Comparison of ENCODE assay signal across 7 mouse cellular contexts in the genomic region with DNA sequence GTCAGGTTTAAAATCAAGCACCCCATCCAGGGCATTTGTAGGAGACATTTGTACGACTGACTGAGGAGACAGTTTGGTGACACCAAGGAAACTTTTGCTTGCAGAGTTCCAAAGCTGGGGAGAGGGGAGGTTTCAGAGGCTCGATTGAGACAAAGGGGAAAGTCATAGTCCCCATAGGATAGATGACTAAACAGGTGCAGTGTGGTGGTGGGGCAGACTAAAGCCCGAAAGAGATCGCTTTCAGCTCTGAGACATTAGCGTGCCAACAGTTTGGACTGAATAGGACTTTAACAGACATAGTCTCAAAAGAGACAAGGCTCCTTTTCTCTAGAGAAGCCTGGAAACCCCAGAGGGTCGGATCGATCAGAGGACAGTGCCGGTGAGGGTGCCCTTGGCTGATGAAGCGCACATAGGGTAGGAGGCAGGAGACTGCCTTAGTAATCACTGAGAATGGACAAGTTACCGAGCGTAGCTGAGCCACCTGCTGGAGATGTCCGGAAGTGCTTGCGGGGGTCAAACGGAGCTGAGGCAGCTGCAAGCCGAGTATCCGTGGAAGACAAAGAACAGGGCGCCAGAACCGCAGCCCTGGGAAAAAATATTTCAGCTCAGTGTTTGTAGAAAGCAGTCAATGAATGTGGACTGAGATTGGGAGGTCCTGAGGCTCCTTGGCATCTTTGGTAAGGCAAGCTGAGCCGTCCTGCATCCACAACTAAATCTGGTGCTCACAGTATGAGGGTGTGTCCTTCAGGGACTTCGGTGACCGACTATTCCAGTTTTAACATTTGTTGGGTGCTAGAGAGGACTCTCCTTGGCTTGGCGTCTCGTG.
DNase-seq lines count a peak whose midpoint lies in the region; ATAC-seq lines count a peak whose summit lies in the region.

No protein-coding gene starts in this region.

- peak; percentile 85 for ATAC-seq in intestine, embryonic 16.5 days
- ATAC-seq in limb, embryonic 12.5 days (ENCODE audit: insufficient number of reproducible peaks, insufficient read depth, low FRiP score, low TSS enrichment, low read depth) = 0 out of 2 replicates have a peak, but pooled peaks have one; percentile 42
- ATAC-seq in midbrain, embryonic 14.5 days (ENCODE audit: low FRiP score, low TSS enrichment) = peak; percentile 64; the same call in 1 of the 2 replicates

- peak overlapping the region; percentile 65 for H3K4me2 ChIP-seq in intestine, embryonic 16.5 days (ENCODE audit: low read depth, low read length)
- peak overlapping the region; percentile 53 for H3K4me2 ChIP-seq in limb, embryonic 12.5 days
- peak overlapping the region; percentile 61 for H3K4me2 ChIP-seq in midbrain, embryonic 14.5 days (ENCODE audit: low read length)

- WGBS in intestine, embryonic 16.5 days = 23% methylated on average over 23 of the region's 23 CpGs
- 29% methylated on average over 23 of the region's 23 CpGs for WGBS in limb, embryonic 12.5 days
- WGBS in midbrain, embryonic 14.5 days = 28% methylated on average over 23 of the region's 23 CpGs

- no peak overlapping the region for H3K27ac ChIP-seq in intestine, embryonic 16.5 days (ENCODE audit: low read length)
- H3K27ac ChIP-seq in limb, embryonic 12.5 days = peak overlapping the region; percentile 75
- H3K27ac ChIP-seq in midbrain, embryonic 14.5 days (replicated peaks; ENCODE audit: low read depth, low read length) = peak overlapping the region; percentile 77

- no peaks in the 10 kb centered on the region for H3K4me1 ChIP-seq in intestine, embryonic 16.5 days (ENCODE audit: control insufficient read depth, insufficient read depth, low read length)
- peaks cover 4% of the 10 kb centered on the region; the same call in 1 of the 2 replicates for H3K4me1 ChIP-seq in limb, embryonic 12.5 days (replicated peaks)
- H3K4me1 ChIP-seq in midbrain, embryonic 14.5 days (ENCODE audit: control insufficient read depth, insufficient read depth, low read length) = peaks cover 11% of the 10 kb centered on the region; the same call in 1 of the 2 replicates

- H3K9ac ChIP-seq in intestine, embryonic 16.5 days (ENCODE audit: low read depth, low read length) = peak overlapping the region; percentile 31; the same call in 1 of the 2 replicates
- peak overlapping the region; percentile 45; the same call in 1 of the 2 replicates for H3K9ac ChIP-seq in limb, embryonic 12.5 days (replicated peaks)
- peak overlapping the region; percentile 64; the same call in 1 of the 2 replicates for H3K9ac ChIP-seq in midbrain, embryonic 14.5 days (replicated peaks; ENCODE audit: low read length)

- H3K4me3 ChIP-seq in intestine, embryonic 16.5 days (ENCODE audit: low read length) = peak overlapping the region; percentile 41
- peak overlapping the region; percentile 27 for H3K4me3 ChIP-seq in limb, embryonic 12.5 days (replicated peaks)
- peak overlapping the region; percentile 33 for H3K4me3 ChIP-seq in midbrain, embryonic 14.5 days (replicated peaks; ENCODE audit: low read depth, low read length)

- DNase-seq in T-cell, adult 2 months (ENCODE audit: low spot score) = peak; percentile 32
- DNase-seq in cerebellum, postnatal 10 days = peak; percentile 87 to 89
- peak; percentile 76 for DNase-seq in gastrocnemius, postnatal 10 days
- DNase-seq in midbrain, embryonic 14.5 days = peak; percentile 93
- peak; percentile 43 to 73 for DNase-seq in spleen, postnatal 4 days (ENCODE audit: low spot score in 2 of 2)

- no peaks in the 10 kb centered on the region for H3K27me3 ChIP-seq in intestine, embryonic 16.5 days (replicated peaks; ENCODE audit: control insufficient read depth, insufficient read depth, low read length)
- no peaks in the 10 kb centered on the region for H3K27me3 ChIP-seq in limb, embryonic 12.5 days
- H3K27me3 ChIP-seq in midbrain, embryonic 14.5 days (ENCODE audit: control insufficient read depth, insufficient read depth, low read length) = no peaks in the 10 kb centered on the region

- H3K36me3 ChIP-seq in intestine, embryonic 16.5 days (ENCODE audit: control insufficient read depth, insufficient read depth, low read length) = no peaks in the 10 kb centered on the region
- H3K36me3 ChIP-seq in limb, embryonic 12.5 days = no peaks in the 10 kb centered on the region
- no peaks in the 10 kb centered on the region for H3K36me3 ChIP-seq in midbrain, embryonic 14.5 days (ENCODE audit: control insufficient read depth, insufficient read depth, low read length)

- no peaks in the 10 kb centered on the region for H3K9me3 ChIP-seq in intestine, embryonic 16.5 days (ENCODE audit: control insufficient read depth, low read length)
- no peaks in the 10 kb centered on the region for H3K9me3 ChIP-seq in limb, embryonic 12.5 days
- H3K9me3 ChIP-seq in midbrain, embryonic 14.5 days (ENCODE audit: control insufficient read depth, low read length) = no peaks in the 10 kb centered on the region

Comparison
In these comparisons a context has a peak if more than half of its experiments do, and no peak if none do; other contexts are left out.
1. DNase-seq: peak in every context shown above with its lines; median percentile 93 in midbrain, embryonic 14.5 days; 88 in cerebellum, postnatal 10 days; 76 in gastrocnemius, postnatal 10 days; 58 in spleen, postnatal 4 days; 32 in T-cell, adult 2 months.